Mouse (Mus musculus) megakaryocyte, embryonic 14.5 days (primary cell): ENCODE measurements around the gene Pdcd4.

Source experiments
- FLI1 ChIP-seq: IDR thresholded peaks from 2 replicates; pipeline ENCODE4 v1.6.1; 2012; ENCODE audit warnings: low read length, inconsistent platforms, mixed read lengths
- GATA1 ChIP-seq: IDR thresholded peaks from 3 replicates; pipeline ENCODE4 v1.6.1; 2012; ENCODE audit warnings: mixed read lengths, low read length, inconsistent platforms, borderline replicate concordance

- no peak for TF ChIP-seq GATA1
- TF ChIP-seq FLI1: no peak
Observed at GRCm38 (mm10) chr19:53969226-53969625, 77.2 kb downstream of the Pdcd4 start.
